Mouse (Mus musculus) adipocyte (in vitro differentiated cells): ENCODE results near the gene Vwa8.

Experiments used
- DNase-seq: peaks from one replicate; pipeline ENCODE4 v3.0.0-alpha.2; 2016; ENCODE audit warnings: low spot score

Gene Vwa8

DNA sequence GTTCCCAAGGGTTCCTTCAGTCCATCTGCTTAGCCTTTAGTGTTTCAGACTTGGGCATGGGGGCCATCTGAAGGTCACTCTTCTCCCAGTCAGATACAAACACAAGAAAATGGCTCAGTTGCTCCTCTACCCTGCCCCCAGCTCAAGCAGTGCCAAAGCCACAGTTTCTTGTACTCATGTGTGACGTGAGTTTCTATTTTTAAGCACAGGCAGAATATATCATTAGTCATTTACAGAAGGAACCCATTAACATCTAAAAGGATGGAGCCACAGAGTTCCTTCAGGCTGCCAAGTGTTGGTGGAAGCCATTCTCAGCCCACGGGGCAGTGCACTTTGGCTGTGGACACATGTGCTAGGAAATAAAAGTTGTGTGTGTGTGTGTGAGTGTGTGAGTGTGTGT, 240.6 kb downstream of the Vwa8 start:
- peak; percentile 89 for DNase-seq

DNA sequence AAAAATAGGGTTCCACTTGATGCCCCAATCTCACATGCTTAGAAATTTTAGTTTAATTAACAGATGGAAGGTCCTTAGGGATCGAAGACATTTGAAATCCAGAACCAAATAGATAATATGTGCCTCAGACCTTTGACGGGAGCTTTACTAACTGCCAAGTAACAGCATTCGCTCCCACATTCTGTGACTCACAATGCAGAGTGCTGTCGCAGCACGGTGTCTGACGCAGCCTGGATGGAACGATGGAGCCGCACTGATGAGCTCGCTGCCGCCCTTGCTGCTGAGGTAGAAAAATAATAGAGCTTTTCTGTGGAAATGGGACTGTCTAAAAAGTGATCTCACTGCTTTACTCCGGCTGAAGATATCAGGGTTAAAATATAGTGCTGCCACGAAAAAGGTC, 248.3 kb downstream of the Vwa8 start:
- DNase-seq, result no peak

DNA sequence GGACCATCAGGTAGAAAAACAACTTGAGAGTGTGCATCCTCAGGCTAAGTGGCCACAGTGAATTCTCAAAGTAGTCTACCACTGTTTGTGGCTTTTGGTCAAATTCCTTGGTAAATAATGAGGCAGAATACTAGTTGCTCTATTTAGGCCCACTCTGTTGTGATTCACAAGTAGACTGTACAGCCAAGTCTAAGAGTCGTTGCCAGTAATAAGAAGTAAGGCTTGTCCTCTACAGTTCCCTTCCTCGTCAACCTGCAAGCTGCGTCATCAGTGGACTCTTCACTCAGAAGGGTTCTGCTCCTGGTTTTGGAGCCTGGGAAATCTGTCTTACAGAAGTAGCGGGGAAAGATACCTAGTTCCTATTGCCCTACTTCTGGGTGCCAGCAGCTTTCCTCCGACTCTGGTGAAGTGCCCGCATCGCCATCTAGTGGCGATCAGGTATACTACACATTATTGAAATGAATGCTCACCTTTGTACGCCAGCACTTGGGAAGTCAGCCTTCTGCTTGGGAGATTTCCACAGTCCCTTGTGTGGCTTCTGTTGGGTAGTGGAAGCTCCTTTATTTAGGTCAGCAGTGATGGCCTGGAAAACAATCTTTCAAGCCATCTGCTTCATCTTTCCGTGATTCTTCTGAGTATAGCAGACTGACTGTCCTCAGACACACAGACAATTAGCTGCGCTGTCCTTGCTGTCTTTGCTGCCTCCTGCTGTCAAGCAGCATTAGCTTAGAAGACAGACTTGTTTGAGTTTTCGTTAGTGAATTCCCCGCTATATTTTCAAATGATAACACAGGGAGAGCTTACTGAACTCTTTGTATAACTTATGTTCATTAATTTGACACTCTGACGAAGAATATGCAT, 258.0 kb downstream of the Vwa8 start:
- peak; percentile 84 for DNase-seq

DNA sequence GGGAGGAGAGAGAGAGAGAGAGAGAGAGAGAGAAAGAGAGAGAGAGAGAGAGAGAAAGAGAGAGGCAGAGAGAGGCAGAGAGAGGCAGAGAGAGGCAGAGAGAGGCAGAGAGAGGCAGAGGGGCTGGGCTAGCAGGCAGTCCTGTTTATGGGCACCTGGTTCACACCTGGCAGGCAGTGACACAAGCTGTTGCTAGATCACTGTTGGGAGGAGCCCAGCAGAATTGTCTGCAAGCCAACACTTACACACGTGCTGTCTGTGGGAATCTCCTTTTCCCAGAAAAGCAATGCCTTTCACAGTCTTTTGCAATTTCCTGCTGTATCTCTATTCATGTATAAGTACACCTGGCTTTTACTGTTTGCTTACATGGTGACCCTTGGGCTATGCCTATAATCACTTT, 260.5 kb downstream of the Vwa8 start:
- DNase-seq, result no peak

DNA sequence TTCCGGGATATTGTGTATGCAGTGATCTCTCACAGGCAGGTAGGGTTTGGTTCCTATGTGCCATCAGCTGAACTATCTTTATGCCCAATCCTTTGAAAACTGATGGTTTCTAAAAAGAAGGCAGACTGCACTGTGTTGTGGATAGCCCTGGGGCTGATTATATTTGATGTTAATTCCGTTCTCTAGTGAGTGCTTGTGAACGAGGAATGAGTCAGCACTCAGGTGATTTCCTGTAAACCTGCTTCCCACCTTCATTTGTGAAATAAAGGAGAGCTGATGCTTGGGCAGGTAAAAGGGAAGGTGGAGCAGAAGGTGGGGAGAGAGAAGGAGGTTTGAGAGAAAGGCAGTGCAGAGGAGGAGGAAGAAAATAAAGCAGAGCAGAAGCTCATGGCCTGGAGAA, 261.2 kb downstream of the Vwa8 start:
- DNase-seq, result no peak

DNA sequence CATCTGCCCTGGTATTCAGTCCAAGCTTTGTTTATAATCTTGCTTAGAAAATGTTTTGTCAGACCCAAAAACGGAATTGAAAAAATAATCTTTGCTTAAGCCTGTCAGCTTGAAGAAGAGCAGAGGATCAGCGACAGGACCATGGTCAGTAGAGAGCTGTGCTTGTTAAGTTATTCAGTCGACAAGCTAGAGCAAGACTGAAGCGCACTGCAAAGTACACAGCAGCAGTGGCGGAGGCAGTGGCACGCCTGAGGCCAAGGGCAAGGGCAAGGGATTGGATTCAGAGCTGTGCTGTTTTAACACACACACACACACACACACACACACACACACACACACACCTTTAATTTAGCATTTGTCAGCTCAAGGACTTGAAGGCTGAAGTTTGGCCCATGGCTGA, 263.2 kb downstream of the Vwa8 start:
- DNase-seq, result no peak

DNA sequence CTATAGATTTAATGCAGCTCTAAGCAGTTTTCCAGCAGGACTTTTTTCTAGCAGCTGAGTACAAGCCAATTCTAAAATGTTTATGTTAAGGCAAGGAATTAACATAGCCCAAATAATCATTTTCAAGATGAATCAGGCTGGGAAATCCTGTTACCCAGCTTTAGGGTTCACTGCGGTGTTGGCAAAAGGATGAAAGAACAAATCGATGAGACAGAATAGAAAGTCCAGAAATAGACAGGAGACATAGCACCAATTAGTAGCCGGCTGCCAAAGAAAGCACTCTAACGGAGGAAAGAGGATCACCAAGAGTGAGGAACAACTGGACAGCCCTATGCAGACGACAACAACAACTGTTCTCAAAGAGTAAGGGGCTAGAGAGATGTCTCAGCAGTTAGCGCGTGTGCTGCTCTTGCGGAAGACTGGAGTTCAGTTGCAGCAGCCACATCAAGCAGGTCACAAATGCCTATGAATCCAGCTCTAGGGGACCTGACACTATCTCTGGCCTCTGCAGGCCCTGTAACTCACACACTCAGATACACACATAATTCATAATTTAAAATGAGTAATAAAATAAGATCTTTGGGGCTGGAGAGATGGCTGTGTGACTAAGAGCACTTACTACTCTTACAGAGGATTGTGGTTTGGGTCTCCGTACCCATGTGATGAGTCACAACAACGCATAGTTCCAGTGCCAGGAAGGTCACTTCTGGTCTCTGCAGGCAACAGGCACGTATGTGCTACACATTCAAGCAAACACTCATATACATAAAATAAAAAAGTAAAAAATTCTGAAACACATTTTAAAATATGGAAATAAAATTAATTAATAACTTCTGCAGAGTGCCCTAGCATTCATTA, 265.9 kb downstream of the Vwa8 start:
- no peak for DNase-seq

DNA sequence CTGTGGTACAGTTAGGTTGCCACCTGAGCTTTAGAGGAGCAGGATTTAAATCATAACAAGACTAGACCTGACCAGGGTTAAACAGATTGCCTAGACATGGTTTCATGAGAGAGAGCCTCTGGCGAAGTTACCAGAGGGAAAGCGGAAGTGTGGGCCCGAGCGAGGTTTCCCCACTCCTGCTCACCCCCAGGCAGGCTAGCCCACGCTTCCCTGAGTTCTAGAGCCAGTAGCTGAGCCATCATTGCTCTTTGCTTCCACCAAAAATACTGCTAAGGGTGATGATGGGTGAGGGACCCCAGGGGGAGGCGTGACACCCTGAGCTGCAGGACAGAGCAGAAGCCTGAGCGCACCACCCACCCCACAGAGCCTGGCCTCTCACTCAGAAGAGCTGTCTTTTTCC, 269.6 kb downstream of the Vwa8 start:
- DNase-seq, result no peak

DNA sequence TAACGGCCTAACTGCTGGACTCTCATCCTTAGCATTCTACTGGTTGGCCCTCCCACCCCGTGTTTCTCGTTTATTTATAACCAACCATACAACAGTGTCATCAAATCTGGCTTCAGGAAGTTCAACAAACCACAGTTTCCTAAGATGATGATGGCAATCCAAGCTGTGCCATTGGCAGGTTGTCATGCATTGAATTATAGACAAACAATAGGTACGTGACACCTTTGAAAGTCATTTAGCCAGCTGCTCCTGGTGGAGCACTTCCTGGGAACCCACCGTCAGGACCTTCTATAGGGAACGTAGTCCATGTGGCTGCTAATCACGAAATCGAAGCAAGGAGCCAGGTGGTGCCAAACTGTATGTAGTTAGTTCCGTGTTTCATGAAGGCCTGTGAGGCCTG, 270.5 kb downstream of the Vwa8 start:
- no peak for DNase-seq

DNA sequence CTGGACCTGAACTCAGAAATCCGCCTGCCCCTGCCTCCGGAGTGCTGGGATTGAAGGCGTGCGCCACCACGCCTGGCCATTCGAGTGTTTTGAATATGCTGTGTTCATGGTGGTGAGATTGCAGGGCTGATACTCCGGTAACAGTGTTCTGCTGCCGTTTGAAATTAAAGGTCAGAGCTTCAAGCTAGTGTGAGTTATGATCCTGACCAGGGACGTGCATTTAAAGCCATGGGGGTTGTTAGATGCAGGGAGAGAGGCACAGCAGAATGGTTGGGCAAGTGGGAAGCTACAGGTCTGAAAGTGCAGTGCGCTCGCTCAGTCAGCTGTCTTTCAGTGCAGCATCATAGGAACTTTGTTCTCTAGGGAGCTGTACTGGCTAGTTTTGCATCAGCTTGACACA, 271.8 kb downstream of the Vwa8 start:
- no peak for DNase-seq

DNA sequence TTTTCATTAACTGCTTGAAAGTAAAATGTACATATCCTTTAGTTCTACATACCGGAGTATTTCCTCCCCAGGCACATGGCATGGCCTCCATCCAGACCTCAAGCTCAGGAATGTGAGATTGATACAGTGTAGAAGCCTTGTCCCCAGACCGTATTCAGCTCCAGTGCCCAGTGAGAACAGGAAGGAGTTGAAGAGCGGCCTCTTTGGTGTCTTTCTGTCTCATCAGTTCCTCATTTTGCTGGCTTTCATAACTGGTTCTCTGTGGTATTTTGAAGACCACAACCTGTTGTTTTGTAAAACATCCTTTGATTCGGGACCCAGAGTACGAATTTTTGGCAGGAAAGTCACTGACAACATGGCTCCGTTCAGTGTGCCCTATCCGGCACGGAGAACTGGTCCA, 274.6 kb downstream of the Vwa8 start:
- no peak for DNase-seq

DNA sequence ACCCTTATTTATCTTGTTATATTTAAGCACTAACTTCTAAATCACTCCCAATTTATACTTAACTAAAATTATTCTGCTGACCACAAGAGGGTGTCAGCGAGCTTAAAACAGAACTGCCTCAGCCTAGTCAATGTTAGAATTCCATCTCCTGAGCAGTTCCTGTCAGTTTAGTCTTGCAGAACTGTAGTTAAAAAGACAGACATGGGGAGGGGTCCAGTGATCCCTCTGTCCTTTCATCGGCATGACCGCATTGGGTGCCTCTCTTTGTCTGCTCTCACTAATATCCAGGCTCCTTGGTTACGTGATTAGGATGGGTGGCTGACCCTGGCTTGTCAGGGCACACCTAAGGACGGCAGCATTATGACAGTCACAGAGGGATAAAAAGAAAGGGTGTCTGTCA, 275.8 kb downstream of the Vwa8 start:
- peak; percentile 76 for DNase-seq

DNA sequence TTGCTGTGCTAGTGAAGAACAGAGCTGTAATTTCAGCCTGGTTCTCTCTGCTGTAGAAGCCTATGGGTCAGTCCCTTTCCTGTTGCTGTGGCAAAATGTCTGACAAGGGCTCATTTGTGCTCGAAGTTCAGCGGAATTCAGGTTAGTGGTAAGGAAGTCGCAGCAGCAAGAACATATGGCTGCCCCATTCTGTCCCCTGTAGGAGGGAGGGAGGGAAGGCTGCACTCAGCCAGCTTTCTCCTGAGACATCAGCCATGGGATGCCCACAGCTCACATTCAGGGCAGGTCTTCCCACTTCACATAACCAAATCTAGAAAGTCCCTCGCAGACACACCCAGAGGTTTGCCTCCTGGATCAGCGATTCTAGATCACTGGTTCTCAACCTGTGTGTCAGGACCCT, 277.3 kb downstream of the Vwa8 start:
- DNase-seq, result no peak

DNA sequence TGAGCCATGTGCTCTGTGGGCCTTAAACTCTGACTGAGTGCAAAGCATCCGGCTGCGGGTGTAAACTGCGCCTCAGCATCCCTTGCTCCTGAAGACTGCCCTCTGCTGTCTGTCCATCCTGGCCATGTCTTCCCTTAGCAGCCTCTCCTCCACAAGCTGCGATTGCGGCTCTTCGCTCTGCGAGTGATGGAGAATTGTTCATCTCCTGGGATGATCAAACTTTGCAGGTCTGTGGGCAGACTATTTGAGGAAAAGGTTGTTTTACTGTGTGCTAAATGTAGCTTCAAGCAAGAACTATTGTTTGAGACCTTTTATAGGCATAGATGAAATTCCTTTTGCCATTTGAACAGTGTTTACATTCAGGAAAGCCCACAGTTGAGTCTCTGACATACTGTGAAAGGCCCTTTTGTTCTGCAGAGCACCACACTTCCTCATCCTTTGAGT, 286.1 kb downstream of the Vwa8 start:
- no peak for DNase-seq

DNA sequence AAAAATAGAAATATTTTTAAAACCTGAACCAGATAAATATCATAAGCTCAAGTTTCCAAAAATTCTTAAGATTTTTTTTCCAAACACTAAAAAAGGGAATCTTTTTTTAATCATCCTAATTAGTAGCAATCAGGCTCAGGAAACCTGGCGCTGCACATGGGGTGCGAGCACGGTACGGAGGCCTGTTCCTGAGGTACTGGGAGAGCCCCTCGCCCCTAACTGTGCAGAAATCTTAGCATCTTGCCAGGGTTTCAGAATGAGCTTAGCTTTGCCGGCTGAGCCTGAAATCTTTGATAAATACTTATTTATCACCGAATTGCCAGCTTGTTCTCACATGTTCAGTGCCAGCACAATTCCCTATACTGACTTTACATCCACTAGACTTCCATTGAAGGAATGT, 286.6 kb downstream of the Vwa8 start:
- no peak for DNase-seq

DNA sequence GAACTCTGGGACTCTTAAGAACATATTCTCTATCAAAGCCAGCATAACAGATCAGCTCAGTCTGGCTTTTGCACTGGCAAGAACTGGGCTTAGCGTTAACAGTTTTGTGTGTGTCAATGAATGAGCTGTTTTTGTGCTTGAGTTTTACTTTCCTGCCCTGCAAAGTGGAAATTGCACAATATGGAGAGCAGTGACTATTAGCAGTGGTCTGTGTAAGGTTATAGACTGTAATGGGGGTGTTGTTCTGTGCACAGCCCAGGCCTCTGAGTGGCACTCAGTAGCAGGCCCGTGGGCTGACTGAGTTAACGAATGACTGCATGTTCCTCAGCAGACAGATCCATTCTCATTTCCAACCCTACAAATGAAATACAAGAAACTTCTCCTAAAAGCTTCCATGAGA, 287.7 kb downstream of the Vwa8 start:
- no peak for DNase-seq

DNA sequence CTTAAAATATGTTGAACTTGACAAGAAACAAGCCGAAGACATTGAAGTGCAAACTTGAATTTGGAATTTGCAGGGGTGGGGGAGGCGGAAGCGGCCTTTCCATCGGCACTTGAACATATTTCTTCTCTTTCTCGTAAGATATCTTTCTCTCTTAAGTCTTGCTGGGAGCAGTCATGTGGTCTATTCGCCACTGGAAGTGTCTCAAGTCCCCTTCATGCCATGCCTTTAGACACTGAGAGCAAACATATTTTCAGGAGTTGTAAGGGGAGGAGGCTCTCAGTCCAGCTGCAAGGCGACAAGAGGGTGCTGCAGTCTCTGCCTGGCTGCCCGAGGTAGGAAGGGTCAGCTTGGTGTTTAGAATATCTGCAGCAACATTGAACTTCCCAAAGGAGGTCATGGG, 288.2 kb downstream of the Vwa8 start:
- peak; percentile 12 for DNase-seq

DNA sequence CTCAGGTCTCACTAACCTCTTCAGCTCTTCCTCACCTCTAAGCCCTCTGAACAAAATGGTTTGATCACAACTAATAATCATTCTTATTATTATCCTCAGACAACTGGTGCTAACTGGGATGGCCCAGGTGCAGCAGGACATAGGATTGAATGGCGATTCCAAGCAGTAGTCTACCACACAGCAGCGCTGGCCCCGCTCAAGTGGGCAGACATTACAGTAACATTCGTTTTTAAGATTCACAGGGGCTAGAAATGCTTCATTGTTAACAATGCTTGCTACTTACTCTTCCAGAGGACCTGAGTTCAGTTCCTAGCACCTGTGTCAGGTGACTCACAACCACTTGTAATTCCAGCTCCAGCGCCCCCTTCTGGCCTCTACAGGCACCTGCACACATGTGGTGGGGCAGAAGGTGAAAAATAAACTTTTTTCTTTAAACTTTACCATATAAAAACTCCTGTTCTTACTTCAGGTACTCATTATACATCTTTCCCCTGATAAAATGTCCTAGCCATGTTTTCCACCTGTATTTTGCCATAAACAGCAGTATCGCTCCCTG, 290.3 kb downstream of the Vwa8 start:
- no peak for DNase-seq

DNA sequence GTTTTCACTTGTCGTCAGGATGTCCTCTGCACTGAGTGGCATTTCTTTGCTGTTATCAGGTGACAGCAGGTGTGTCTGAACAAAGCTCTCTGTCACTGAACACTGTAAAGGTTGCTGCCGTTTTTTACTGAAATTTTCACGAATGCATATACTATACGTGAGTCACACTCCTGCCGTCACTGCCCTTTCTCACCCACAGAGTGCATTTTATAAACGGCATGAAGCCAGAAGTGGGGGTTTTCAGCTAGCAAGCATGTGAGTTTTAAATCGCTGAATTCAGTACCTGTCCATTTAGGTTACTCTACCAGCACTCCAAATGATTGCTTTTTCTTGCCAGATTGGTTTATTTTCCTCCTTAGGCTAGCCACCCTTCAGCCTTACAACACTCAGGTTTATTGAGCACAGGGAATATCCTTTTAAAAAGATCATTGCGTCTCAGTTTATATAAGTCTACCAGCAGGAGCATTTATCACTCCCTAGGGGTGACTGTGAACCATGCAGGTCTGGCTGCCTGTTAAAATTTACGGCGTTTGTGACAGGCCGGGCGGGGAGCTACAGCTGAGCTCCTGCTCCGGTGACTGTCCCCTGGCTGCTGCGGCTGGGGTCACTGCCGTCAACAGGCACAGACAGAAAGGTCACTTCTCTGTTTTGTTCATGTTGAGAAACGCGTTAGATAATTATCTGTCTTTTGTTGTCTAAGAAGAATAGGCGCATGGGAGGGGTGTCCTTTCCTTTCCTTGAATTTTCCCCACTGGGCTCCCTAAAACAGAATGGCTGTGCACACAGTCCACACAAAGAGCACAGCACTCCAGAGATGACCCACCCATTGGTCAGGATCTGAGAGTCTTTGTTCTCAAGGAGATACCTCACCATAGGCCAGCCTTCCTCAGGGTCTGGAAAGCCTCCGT, 291.3 kb downstream of the Vwa8 start:
- DNase-seq, result no peak

DNA sequence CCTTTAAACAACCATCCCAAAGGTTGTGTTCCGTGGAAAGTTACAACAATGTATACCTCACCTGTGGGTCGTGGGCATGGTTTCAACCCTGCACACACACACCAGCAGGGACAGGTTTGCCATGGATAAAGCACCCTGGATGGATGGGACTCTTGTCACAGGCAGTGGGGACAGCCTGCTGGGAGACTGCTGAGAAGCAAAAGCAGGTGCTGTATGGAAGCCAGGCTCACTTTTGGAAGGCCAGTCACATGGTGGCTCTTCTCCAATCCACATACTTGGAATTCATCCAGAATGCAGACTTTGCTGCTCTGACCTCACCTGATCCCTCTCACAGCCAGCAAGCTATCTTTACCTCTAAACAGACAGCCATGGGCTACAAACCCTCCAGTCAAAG, 292.0 kb downstream of the Vwa8 start:
- peak; percentile 16 for DNase-seq

DNA sequence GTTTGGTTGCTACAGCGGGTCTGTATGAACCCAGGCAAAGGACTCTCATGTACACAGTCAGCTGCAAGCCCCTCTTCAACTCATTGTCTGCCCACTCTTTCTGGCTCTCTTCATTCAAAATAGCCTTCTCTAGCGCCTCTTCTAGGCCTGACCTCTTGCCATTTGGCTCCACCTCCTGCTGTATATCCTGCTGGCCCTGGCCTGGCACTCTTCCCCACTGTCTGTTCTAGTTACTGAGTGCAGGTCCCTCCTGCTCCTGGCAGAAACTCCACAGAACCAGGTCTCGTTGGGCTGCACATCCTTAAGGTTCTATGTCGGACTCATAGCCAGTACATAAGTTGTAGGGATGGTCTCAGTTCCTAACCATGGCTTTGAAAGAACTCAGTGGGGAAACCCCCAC, 293.5 kb downstream of the Vwa8 start:
- no peak for DNase-seq

DNA sequence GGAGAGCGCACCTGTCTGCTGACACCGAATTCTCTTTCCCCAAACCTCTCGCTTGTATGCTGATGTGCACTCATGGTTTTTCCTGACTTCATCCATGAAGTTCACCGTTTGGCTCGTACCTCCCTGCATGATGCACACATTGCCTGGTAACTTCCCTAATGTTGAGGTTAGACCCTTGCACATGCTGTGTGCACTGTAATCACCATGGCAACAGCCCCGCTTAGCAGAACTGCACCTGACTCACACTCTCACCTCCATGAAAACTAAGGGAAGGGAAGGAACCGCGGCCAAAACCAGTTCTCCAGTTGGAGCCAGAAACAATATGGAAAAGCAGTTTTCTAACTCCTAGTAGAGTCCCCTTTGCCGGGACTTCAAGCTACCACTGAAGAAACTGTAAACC, 294.8 kb downstream of the Vwa8 start:
- no peak for DNase-seq
